Mouse (Mus musculus) right cerebral cortex, adult 2 months (tissue): ENCODE results near the gene Plgrkt.

ENCODE experiments used
- DNase-seq, 2 experiments: peaks; one replicate each; pipeline ENCODE4 v3.0.0; 2021 to 2022; ENCODE audit warnings: low spot score in 2 of 2

Gene Plgrkt

GRCm38 (mm10) chr19:29354895-29355877 is 12.0 kb downstream of the Plgrkt start:
- DNase-seq = peak; percentile 88 to 89

GRCm38 (mm10) chr19:29350991-29351390 is 16.2 kb downstream of the Plgrkt start:
- no peak for DNase-seq

GRCm38 (mm10) chr19:29345636-29346035 is 21.6 kb downstream of the Plgrkt start:
- no peak for DNase-seq

GRCm38 (mm10) chr19:29344868-29345267 is 22.3 kb downstream of the Plgrkt start:
- no peak for DNase-seq

- no peak for DNase-seq
These were observed 24.9 kb downstream of the Plgrkt start for GRCm38 (mm10) chr19:29342281-29342680.

GRCm38 (mm10) chr19:29341029-29341428 is 26.2 kb downstream of the Plgrkt start:
- DNase-seq = no peak

GRCm38 (mm10) chr19:29336624-29337023 is 30.6 kb downstream of the Plgrkt start:
- no peak for DNase-seq

- DNase-seq = peak; percentile 27 to 45
These were observed 33.0 kb downstream of the Plgrkt start, which contains the start of gene Rln1 for GRCm38 (mm10) chr19:29334068-29334745. Gene Rln1 (minus strand): TSS chr19:29334670.

- DNase-seq = no peak
These were observed 40.2 kb downstream of the Plgrkt start for GRCm38 (mm10) chr19:29326822-29327552.

- DNase-seq = no peak
These were observed 40.8 kb downstream of the Plgrkt start for GRCm38 (mm10) chr19:29326396-29326795.

- no peak for DNase-seq
These were observed 41.4 kb downstream of the Plgrkt start for GRCm38 (mm10) chr19:29325852-29326180.

- DNase-seq = peak; percentile 11 to 13
These were observed 41.9 kb downstream of the Plgrkt start, which contains the start of gene Insl6 for GRCm38 (mm10) chr19:29325053-29325851. Gene Insl6 (minus strand): TSS chr19:29325356.

- no peak for DNase-seq
These were observed 43.7 kb downstream of the Plgrkt start for GRCm38 (mm10) chr19:29323416-29324049.

- DNase-seq = no peak
These were observed 54.5 kb downstream of the Plgrkt start for GRCm38 (mm10) chr19:29312661-29313060.

GRCm38 (mm10) chr19:29311791-29312190 is 55.4 kb downstream of the Plgrkt start:
- DNase-seq = peak; percentile 27 to 34

- no peak for DNase-seq
These were observed 58.4 kb downstream of the Plgrkt start for GRCm38 (mm10) chr19:29308832-29309231.

GRCm38 (mm10) chr19:29302119-29302518 is 65.1 kb downstream of the Plgrkt start:
- no peak for DNase-seq

- no peak for DNase-seq
These were observed 66.3 kb downstream of the Plgrkt start for GRCm38 (mm10) chr19:29300919-29301318.
